Mouse (Mus musculus): ENCODE measurements around the gene Caprin1. TPM values are rescaled to one million over a fixed set of nuclear protein-coding genes. Genes with fewer than 3 reads are reported as not detected.

The Caprin1 gene
- total and polyA plus RNA-seq, 3 experiments, result 56.1 to 204 (median 190) TPM

GRCm38 (mm10) chr2:103760906-103761716 is 36.3 kb downstream of the Caprin1 start, which contains the start of gene Nat10:
Gene Nat10, minus strand, starts transcription at chr2:103761270.
- Histone ChIP-seq H3K4me1 (ENCODE audit: control insufficient read depth, insufficient read depth, low read length) (peaks cover 2% of the 10 kb centered on the region), H3K4me3 (peak within 1 kb of the TSS; percentile 67), H3K36me3 (ENCODE audit: control insufficient read depth, insufficient read depth, low read length) (no peaks in the 10 kb centered on the region; the same call in 1 of the 2 replicates), H3K79me2 (replicated peaks; ENCODE audit: control insufficient read depth, insufficient read depth, low read length) (no peaks in the 10 kb centered on the region), H3K27me3 (ENCODE audit: control insufficient read depth, insufficient read depth, low read length) (no peaks in the 10 kb centered on the region), H3K27ac (peak within 1 kb of the TSS; percentile 70), H3K9ac (ENCODE audit: low read depth, low read length) (peak within 1 kb of the TSS; percentile 33)
- WGBS, result under 1% methylated on average over 47 of the region's 47 CpGs
- intact Hi-C loops (cut with DNase I), result loop anchor here (1.0 kb wide), 1 partner anchor 36 kb away; the partner anchor contains the start of gene Caprin1
- no peak for TF ChIP-seq CTCF (IDR thresholded peaks at IDR 0.05)
- TF ChIP-seq EP300 (IDR thresholded peaks at IDR 0.05; ENCODE audit: insufficient read depth, low read depth, low read length), result peak; percentile 93; the same call in 1 of the 2 replicates
- peak; percentile 77 for TF ChIP-seq POLR2A (IDR thresholded peaks at IDR 0.05; ENCODE audit: insufficient read depth, low read depth, low read length)
- peak; percentile 98 for DNase-seq

GRCm38 (mm10) chr2:103760421-103760820 is 37.0 kb downstream of the Caprin1 start:
- Histone ChIP-seq H3K4me1 (ENCODE audit: control insufficient read depth, insufficient read depth, low read length) (peaks cover 2% of the 10 kb centered on the region), H3K27ac (peak overlapping the region; percentile 70), H3K27me3 (ENCODE audit: control insufficient read depth, insufficient read depth, low read length) (no peaks in the 10 kb centered on the region), H3K4me3 (peak overlapping the region; percentile 67), H3K79me2 (replicated peaks; ENCODE audit: control insufficient read depth, insufficient read depth, low read length) (no peaks in the 10 kb centered on the region), H3K36me3 (ENCODE audit: control insufficient read depth, insufficient read depth, low read length) (no peaks in the 10 kb centered on the region), H3K9ac (ENCODE audit: low read depth, low read length) (peak overlapping the region; percentile 33)
- intact Hi-C loops (cut with DNase I), result no loop called here
- WGBS, result under 1% methylated on average over 12 of the region's 12 CpGs
- TF ChIP-seq CTCF (IDR thresholded peaks at IDR 0.05) (no peak), EP300 (IDR thresholded peaks at IDR 0.05; ENCODE audit: insufficient read depth, low read depth, low read length) (no peak), POLR2A (IDR thresholded peaks at IDR 0.05; ENCODE audit: insufficient read depth, low read depth, low read length) (no peak)
- no peak for DNase-seq

GRCm38 (mm10) chr2:103755458-103756085 is 41.9 kb downstream of the Caprin1 start:
- Histone ChIP-seq H3K27me3 (ENCODE audit: control insufficient read depth, insufficient read depth, low read length) (no peaks in the 10 kb centered on the region), H3K4me3 (no peak overlapping the region), H3K4me1 (ENCODE audit: control insufficient read depth, insufficient read depth, low read length) (peaks cover 2% of the 10 kb centered on the region), H3K27ac (no peak overlapping the region), H3K9ac (ENCODE audit: low read depth, low read length) (no peak overlapping the region), H3K79me2 (replicated peaks; ENCODE audit: control insufficient read depth, insufficient read depth, low read length) (no peaks in the 10 kb centered on the region), H3K36me3 (ENCODE audit: control insufficient read depth, insufficient read depth, low read length) (no peaks in the 10 kb centered on the region)
- DNase-seq, result no peak
- intact Hi-C loops (cut with DNase I), result no loop called here
- TF ChIP-seq EP300 (IDR thresholded peaks at IDR 0.05; ENCODE audit: insufficient read depth, low read depth, low read length) (no peak), POLR2A (IDR thresholded peaks at IDR 0.05; ENCODE audit: insufficient read depth, low read depth, low read length) (no peak), CTCF (IDR thresholded peaks at IDR 0.05) (no peak)
- 61% methylated on average over 9 of the region's 9 CpGs for WGBS

- H3K27ac ChIP-seq, result no peak overlapping the region
- H3K9ac ChIP-seq (ENCODE audit: low read depth, low read length), result no peak overlapping the region
- H3K79me2 ChIP-seq (replicated peaks; ENCODE audit: control insufficient read depth, insufficient read depth, low read length), result no peaks in the 10 kb centered on the region
- H3K4me1 ChIP-seq (ENCODE audit: control insufficient read depth, insufficient read depth, low read length), result no peaks in the 10 kb centered on the region
- intact Hi-C loops (cut with DNase I), result no loop called here
- TF ChIP-seq POLR2A (IDR thresholded peaks at IDR 0.05; ENCODE audit: insufficient read depth, low read depth, low read length), result no peak
- no peak for TF ChIP-seq CTCF (IDR thresholded peaks at IDR 0.05)
- TF ChIP-seq EP300 (IDR thresholded peaks at IDR 0.05; ENCODE audit: insufficient read depth, low read depth, low read length), result no peak
- no peak for DNase-seq
- no peaks in the 10 kb centered on the region for H3K36me3 ChIP-seq (ENCODE audit: control insufficient read depth, insufficient read depth, low read length)
- no peak overlapping the region for H3K4me3 ChIP-seq
- no peaks in the 10 kb centered on the region for H3K27me3 ChIP-seq (ENCODE audit: control insufficient read depth, insufficient read depth, low read length)
- WGBS, result 78% methylated on average over 3 of the region's 3 CpGs
Measured at GRCm38 (mm10) chr2:103754614-103755013, 42.8 kb downstream of the Caprin1 start.

- H3K4me1 ChIP-seq (ENCODE audit: control insufficient read depth, insufficient read depth, low read length), result no peaks in the 10 kb centered on the region
- TF ChIP-seq CTCF (IDR thresholded peaks at IDR 0.05) (no peak), EP300 (IDR thresholded peaks at IDR 0.05; ENCODE audit: insufficient read depth, low read depth, low read length) (no peak)
- intact Hi-C loops (cut with DNase I), result no loop called here
- 93% methylated on average over 6 of the region's 6 CpGs for WGBS
- DNase-seq, result no peak
- no peak overlapping the region for H3K9ac ChIP-seq (ENCODE audit: low read depth, low read length)
- H3K36me3 ChIP-seq (ENCODE audit: control insufficient read depth, insufficient read depth, low read length), result no peaks in the 10 kb centered on the region
- no peaks in the 10 kb centered on the region for H3K27me3 ChIP-seq (ENCODE audit: control insufficient read depth, insufficient read depth, low read length)
- H3K27ac ChIP-seq, result no peak overlapping the region
- no peak overlapping the region for H3K4me3 ChIP-seq
- H3K79me2 ChIP-seq (replicated peaks; ENCODE audit: control insufficient read depth, insufficient read depth, low read length), result no peaks in the 10 kb centered on the region
Measured at GRCm38 (mm10) chr2:103751771-103752170, 45.7 kb downstream of the Caprin1 start.

GRCm38 (mm10) chr2:103749091-103749490 is 48.4 kb downstream of the Caprin1 start:
- no peaks in the 10 kb centered on the region for H3K4me1 ChIP-seq (ENCODE audit: control insufficient read depth, insufficient read depth, low read length)
- WGBS, result 97% methylated on average over 3 of the region's 3 CpGs
- TF ChIP-seq POLR2A (IDR thresholded peaks at IDR 0.05; ENCODE audit: insufficient read depth, low read depth, low read length), result no peak
- TF ChIP-seq CTCF (IDR thresholded peaks at IDR 0.05), result no peak
- no peak for TF ChIP-seq EP300 (IDR thresholded peaks at IDR 0.05; ENCODE audit: insufficient read depth, low read depth, low read length)
- no peak overlapping the region for H3K4me3 ChIP-seq
- no peaks in the 10 kb centered on the region for H3K36me3 ChIP-seq (ENCODE audit: control insufficient read depth, insufficient read depth, low read length)
- no peaks in the 10 kb centered on the region for H3K79me2 ChIP-seq (replicated peaks; ENCODE audit: control insufficient read depth, insufficient read depth, low read length)
- no peak for DNase-seq
- intact Hi-C loops (cut with DNase I), result loop anchor here (10.0 kb wide), 1 partner anchor 294 kb away; no protein-coding TSS in a partner anchor
- H3K9ac ChIP-seq (ENCODE audit: low read depth, low read length), result no peak overlapping the region
- H3K27ac ChIP-seq, result no peak overlapping the region
- H3K27me3 ChIP-seq (ENCODE audit: control insufficient read depth, insufficient read depth, low read length), result no peaks in the 10 kb centered on the region

Measured in heart, adult 2 months (tissue).